Mouse (Mus musculus): ENCODE data around the gene Psd4. TPM values are rescaled to one million over a fixed set of nuclear protein-coding genes. Genes with fewer than 3 reads are reported as not detected.

Psd4 gene
- polyA plus RNA-seq, 1 experiment from 2014 or later, result 1.3 TPM

- Histone ChIP-seq H3K27ac (replicated peaks) (peak overlapping the region; percentile 92), H3K27me3 (no peaks in the 10 kb centered on the region), H3K9me3 (no peaks in the 10 kb centered on the region), H3K4me1 (replicated peaks) (peaks cover 43% of the 10 kb centered on the region), H3K4me2 (no peak overlapping the region), H3K9ac (no peak overlapping the region), H3K36me3 (0 out of 2 replicates have a peak, but pooled peaks cover 4% of the 10 kb centered on the region), H3K4me3 (no peak overlapping the region)
- 90% methylated on average over 4 of the region's 4 CpGs for WGBS
- ATAC-seq (ENCODE audit: low read depth), result no peak
These were observed 50.2 kb downstream of the Psd4 start for GRCm38 (mm10) chr2:24417564-24417963.

- no peak for ATAC-seq (ENCODE audit: low read depth)
- H3K4me1 ChIP-seq (replicated peaks), result peaks cover 14% of the 10 kb centered on the region
- no peak overlapping the region for H3K4me2 ChIP-seq
- no peak overlapping the region for H3K4me3 ChIP-seq
- no peak overlapping the region for H3K27ac ChIP-seq (replicated peaks)
- H3K36me3 ChIP-seq, result 0 out of 2 replicates have a peak, but pooled peaks cover 4% of the 10 kb centered on the region
- no peaks in the 10 kb centered on the region for H3K9me3 ChIP-seq
- 87% methylated on average over 6 of the region's 6 CpGs for WGBS
- H3K27me3 ChIP-seq, result no peaks in the 10 kb centered on the region
- no peak overlapping the region for H3K9ac ChIP-seq
These were observed 54.0 kb downstream of the Psd4 start for GRCm38 (mm10) chr2:24421211-24421863.

GRCm38 (mm10) chr2:24422815-24423214, 55.4 kb downstream of the Psd4 start:
- H3K36me3 ChIP-seq, result 0 out of 2 replicates have a peak, but pooled peaks cover 4% of the 10 kb centered on the region
- 84% methylated on average over 3 of the region's 3 CpGs for WGBS

GRCm38 (mm10) chr2:24425630-24426029, 58.2 kb downstream of the Psd4 start:
- peaks cover 20% of the 10 kb centered on the region for H3K4me1 ChIP-seq (replicated peaks)
- H3K4me3 ChIP-seq, result no peak overlapping the region
- ATAC-seq (ENCODE audit: low read depth), result no peak
- no peaks in the 10 kb centered on the region for H3K9me3 ChIP-seq
- H3K36me3 ChIP-seq, result no peaks in the 10 kb centered on the region
- H3K4me2 ChIP-seq, result no peak overlapping the region
- H3K27ac ChIP-seq (replicated peaks), result no peak overlapping the region
- no peaks in the 10 kb centered on the region for H3K27me3 ChIP-seq
- 74% methylated on average over 2 of the region's 2 CpGs for WGBS
- H3K9ac ChIP-seq, result no peak overlapping the region

More at GRCm38 (mm10) chr2:24422815-24423214, 55.4 kb downstream of the Psd4 start:
- no peaks in the 10 kb centered on the region for H3K9me3 ChIP-seq
- no peak overlapping the region for H3K4me3 ChIP-seq
- H3K4me2 ChIP-seq, result no peak overlapping the region
- no peak overlapping the region for H3K27ac ChIP-seq (replicated peaks)
- peaks cover 6% of the 10 kb centered on the region for H3K4me1 ChIP-seq (replicated peaks)
- H3K27me3 ChIP-seq, result no peaks in the 10 kb centered on the region
- no peak overlapping the region for H3K9ac ChIP-seq
- ATAC-seq (ENCODE audit: low read depth), result no peak

GRCm38 (mm10) chr2:24427866-24428675, 60.7 kb downstream of the Psd4 start:
- no peak overlapping the region for H3K4me3 ChIP-seq
- peak overlapping the region; percentile 20; the same call in 1 of the 2 replicates for H3K4me2 ChIP-seq
- WGBS, result 24% methylated on average over 12 of the region's 12 CpGs
- peak; percentile 93 for ATAC-seq (ENCODE audit: low read depth)
- H3K4me1 ChIP-seq (replicated peaks), result peaks cover 20% of the 10 kb centered on the region
- no peak overlapping the region; the same call in 1 of the 2 replicates for H3K9ac ChIP-seq
- H3K27ac ChIP-seq (replicated peaks), result peak overlapping the region; percentile 86
- no peaks in the 10 kb centered on the region for H3K27me3 ChIP-seq
- no peaks in the 10 kb centered on the region for H3K9me3 ChIP-seq
- H3K36me3 ChIP-seq, result no peaks in the 10 kb centered on the region

GRCm38 (mm10) chr2:24429806-24430205, 62.4 kb downstream of the Psd4 start:
- ATAC-seq (ENCODE audit: low read depth), result no peak
- H3K4me1 ChIP-seq (replicated peaks), result peaks cover 20% of the 10 kb centered on the region
- H3K27me3 ChIP-seq, result no peaks in the 10 kb centered on the region
- whole genome bisulfite sequencing, result 91% methylated on average over 4 of the region's 4 CpGs
- no peak overlapping the region for H3K4me2 ChIP-seq
- no peaks in the 10 kb centered on the region for H3K36me3 ChIP-seq
- no peak overlapping the region for H3K4me3 ChIP-seq
- no peak overlapping the region for H3K9ac ChIP-seq
- H3K27ac ChIP-seq (replicated peaks), result 0 out of 2 replicates have a peak overlapping the region, but pooled peaks have one; percentile 86
- H3K9me3 ChIP-seq, result no peaks in the 10 kb centered on the region

GRCm38 (mm10) chr2:24434670-24435069, 67.3 kb downstream of the Psd4 start:
- Histone ChIP-seq H3K9me3 (no peaks in the 10 kb centered on the region), H3K27me3 (no peaks in the 10 kb centered on the region), H3K4me1 (replicated peaks) (no peaks in the 10 kb centered on the region), H3K36me3 (no peaks in the 10 kb centered on the region), H3K4me3 (no peak overlapping the region), H3K4me2 (no peak overlapping the region), H3K9ac (no peak overlapping the region), H3K27ac (replicated peaks) (no peak overlapping the region)
- no peak for ATAC-seq (ENCODE audit: low read depth)
- WGBS, result 89% methylated on average over 2 of the region's 2 CpGs

GRCm38 (mm10) chr2:24435699-24436098, 68.3 kb downstream of the Psd4 start:
- H3K27me3 ChIP-seq, result no peaks in the 10 kb centered on the region
- no peaks in the 10 kb centered on the region for H3K9me3 ChIP-seq
- H3K9ac ChIP-seq, result no peak overlapping the region
- 84% methylated on average over 11 of the region's 11 CpGs for WGBS
- no peak overlapping the region for H3K27ac ChIP-seq (replicated peaks)
- H3K4me1 ChIP-seq (replicated peaks), result no peaks in the 10 kb centered on the region
- no peak overlapping the region for H3K4me3 ChIP-seq
- ATAC-seq (ENCODE audit: low read depth), result no peak
- no peak overlapping the region for H3K4me2 ChIP-seq
- no peaks in the 10 kb centered on the region; the same call in 1 of the 2 replicates for H3K36me3 ChIP-seq

GRCm38 (mm10) chr2:24440056-24440455, 72.7 kb downstream of the Psd4 start:
- H3K4me2 ChIP-seq, result no peak overlapping the region
- H3K27ac ChIP-seq (replicated peaks), result no peak overlapping the region
- peaks cover 4% of the 10 kb centered on the region; the same call in 1 of the 2 replicates for H3K36me3 ChIP-seq
- 89% methylated on average over 2 of the region's 2 CpGs for WGBS
- no peak overlapping the region for H3K4me3 ChIP-seq
- ATAC-seq (ENCODE audit: low read depth), result no peak
- H3K9me3 ChIP-seq, result no peaks in the 10 kb centered on the region
- no peak overlapping the region for H3K9ac ChIP-seq
- H3K27me3 ChIP-seq, result no peaks in the 10 kb centered on the region
- H3K4me1 ChIP-seq (replicated peaks), result 0 out of 2 replicates have a peak, but pooled peaks cover 5% of the 10 kb centered on the region

GRCm38 (mm10) chr2:24441899-24442298, 74.5 kb downstream of the Psd4 start:
- Histone ChIP-seq H3K9me3 (no peaks in the 10 kb centered on the region), H3K4me1 (replicated peaks) (0 out of 2 replicates have a peak, but pooled peaks cover 5% of the 10 kb centered on the region), H3K9ac (no peak overlapping the region), H3K36me3 (peaks cover 4% of the 10 kb centered on the region; the same call in 1 of the 2 replicates), H3K4me2 (no peak overlapping the region), H3K27me3 (no peaks in the 10 kb centered on the region), H3K27ac (replicated peaks) (no peak overlapping the region), H3K4me3 (no peak overlapping the region)
- no peak for ATAC-seq (ENCODE audit: low read depth)

- no peak overlapping the region for H3K4me2 ChIP-seq
- WGBS, result 44% methylated on average over 4 of the region's 4 CpGs
- ATAC-seq (ENCODE audit: low read depth), result no peak
- no peaks in the 10 kb centered on the region for H3K27me3 ChIP-seq
- H3K27ac ChIP-seq (replicated peaks), result no peak overlapping the region
- H3K36me3 ChIP-seq, result peaks cover 4% of the 10 kb centered on the region; the same call in 1 of the 2 replicates
- H3K9ac ChIP-seq, result no peak overlapping the region
- no peak overlapping the region for H3K4me3 ChIP-seq
- H3K4me1 ChIP-seq (replicated peaks), result 0 out of 2 replicates have a peak, but pooled peaks cover 5% of the 10 kb centered on the region
- no peaks in the 10 kb centered on the region for H3K9me3 ChIP-seq
These were observed 75.0 kb downstream of the Psd4 start for GRCm38 (mm10) chr2:24442303-24442925.
